Mouse (Mus musculus): ENCODE results near the gene Pld4. TPM values are rescaled to one million over a fixed set of nuclear protein-coding genes. Genes with fewer than 3 reads are reported as not detected.

Pld4 gene
- polyA plus RNA-seq, 2 experiments, result 13.3 to 14.7 TPM

- no peak overlapping the region for H3K9ac ChIP-seq (replicated peaks)
- DNase-seq (ENCODE audit: low read depth in 3 of 3, low spot score in 3 of 3), result no peak
- 67% methylated on average over 7 of the region's 7 CpGs for WGBS (ENCODE audit: insufficient replicate concordance)
- no peak overlapping the region for H3K4me3 ChIP-seq (ENCODE audit: insufficient read depth in 1 of 2, low read depth in 2 of 2, low read length in 2 of 2)
- H3K36me3 ChIP-seq (replicated peaks; ENCODE audit: control insufficient read depth, insufficient read depth, low read depth), result no peaks in the 10 kb centered on the region
- H3K4me1 ChIP-seq (replicated peaks; ENCODE audit: control insufficient read depth in 2 of 2, insufficient read depth in 2 of 2, low read length in 1 of 2), result no peaks in the 10 kb centered on the region
- TF ChIP-seq EP300 (IDR thresholded peaks at IDR 0.05; ENCODE audit: low read depth), result no peak
- TF ChIP-seq CTCF (IDR thresholded peaks at IDR 0.05; ENCODE audit: low read depth), result no peak
- H3K27ac ChIP-seq, result no peak overlapping the region
- no peak overlapping the region for H3K4me2 ChIP-seq (ENCODE audit: low read depth)
- no peaks in the 10 kb centered on the region for H3K27me3 ChIP-seq (ENCODE audit: control insufficient read depth, insufficient read depth, low read length)
- H3K9me3 ChIP-seq (ENCODE audit: control insufficient read depth, low read length), result no peaks in the 10 kb centered on the region
- no peak for ATAC-seq (ENCODE audit: insufficient read depth)
Observed at GRCm38 (mm10) chr12:112766586-112766985, 6.1 kb downstream of the Pld4 start.

DNA sequence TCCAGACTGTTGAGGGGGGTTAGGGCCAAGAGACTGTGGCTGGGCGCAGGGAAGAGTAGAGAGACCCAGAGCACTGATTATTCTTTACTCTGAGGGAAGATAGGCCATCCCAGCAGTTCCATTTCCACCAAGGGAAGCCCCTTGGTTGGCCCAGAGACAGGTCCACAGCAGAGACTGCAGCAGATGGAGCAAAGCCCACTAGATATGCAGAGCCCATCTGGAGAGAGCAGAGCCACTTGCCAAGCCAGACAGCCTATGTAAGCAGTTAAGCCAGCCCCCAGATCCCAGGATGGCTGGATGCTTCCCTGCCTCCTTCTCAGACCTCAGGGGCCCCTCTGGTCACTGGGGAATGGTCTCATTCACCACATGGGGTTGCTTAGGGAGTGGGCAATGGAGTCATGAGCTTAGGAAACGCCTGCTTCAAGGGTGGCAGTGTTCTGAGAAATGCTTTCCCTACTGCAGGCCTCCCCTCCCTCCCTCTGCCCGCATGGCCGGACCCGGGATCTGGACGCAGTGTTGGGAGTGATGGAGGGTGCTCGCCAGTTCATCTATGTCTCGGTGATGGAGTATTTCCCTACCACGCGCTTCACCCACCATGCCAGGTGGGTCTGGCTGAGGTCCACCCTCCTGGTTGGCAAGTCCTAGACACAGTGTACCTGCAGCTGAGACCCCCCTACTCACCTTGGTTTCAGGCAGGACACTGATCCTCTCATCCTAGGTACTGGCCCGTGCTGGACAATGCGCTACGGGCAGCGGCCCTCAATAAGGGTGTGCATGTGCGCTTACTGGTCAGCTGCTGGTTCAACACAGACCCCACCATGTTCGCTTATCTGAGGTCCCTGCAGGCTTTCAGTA is 6.8 kb downstream of the Pld4 start:
- Histone ChIP-seq H3K27ac (no peak overlapping the region), H3K27me3 (ENCODE audit: control insufficient read depth, insufficient read depth, low read length) (no peaks in the 10 kb centered on the region), H3K36me3 (replicated peaks; ENCODE audit: control insufficient read depth, insufficient read depth, low read depth) (no peaks in the 10 kb centered on the region), H3K4me1 (replicated peaks; ENCODE audit: control insufficient read depth in 2 of 2, insufficient read depth in 2 of 2, low read length in 1 of 2) (no peaks in the 10 kb centered on the region), H3K9me3 (ENCODE audit: control insufficient read depth, low read length) (no peaks in the 10 kb centered on the region), H3K4me3 (ENCODE audit: insufficient read depth in 1 of 2, low read depth in 2 of 2, low read length in 2 of 2) (no peak overlapping the region), H3K4me2 (ENCODE audit: low read depth) (no peak overlapping the region), H3K9ac (replicated peaks) (no peak overlapping the region)
- DNase-seq (ENCODE audit: low read depth in 3 of 3, low spot score in 3 of 3) (no peak), ATAC-seq (ENCODE audit: insufficient read depth) (no peak)
- TF ChIP-seq EP300 (IDR thresholded peaks at IDR 0.05; ENCODE audit: low read depth) (no peak), CTCF (IDR thresholded peaks at IDR 0.05; ENCODE audit: low read depth) (no peak)
- WGBS (ENCODE audit: insufficient replicate concordance), result 78% methylated on average over 16 of the region's 16 CpGs

DNA sequence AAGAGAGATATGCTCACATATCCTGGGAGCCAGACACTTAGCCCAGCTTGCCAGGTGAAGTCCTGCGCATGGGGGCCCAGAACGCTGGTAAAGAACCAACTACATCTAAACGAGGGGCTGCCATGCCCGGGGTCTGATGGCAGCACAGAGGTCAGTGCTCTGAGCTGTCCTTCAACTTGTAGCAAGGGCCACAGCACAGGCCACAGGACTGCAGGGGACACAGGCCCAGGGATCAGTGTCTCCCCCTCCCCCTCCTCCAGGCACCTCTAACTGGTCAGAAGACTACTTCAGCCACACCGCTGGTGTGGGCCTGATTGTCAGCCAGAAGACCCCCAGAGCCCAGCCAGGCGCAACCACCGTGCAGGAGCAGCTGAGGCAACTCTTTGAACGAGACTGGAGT is 7.7 kb downstream of the Pld4 start:
- Histone ChIP-seq H3K27ac (no peak overlapping the region), H3K4me1 (replicated peaks; ENCODE audit: control insufficient read depth in 2 of 2, insufficient read depth in 2 of 2, low read length in 1 of 2) (no peaks in the 10 kb centered on the region), H3K27me3 (ENCODE audit: control insufficient read depth, insufficient read depth, low read length) (no peaks in the 10 kb centered on the region), H3K36me3 (replicated peaks; ENCODE audit: control insufficient read depth, insufficient read depth, low read depth) (no peaks in the 10 kb centered on the region), H3K9me3 (ENCODE audit: control insufficient read depth, low read length) (no peaks in the 10 kb centered on the region), H3K4me2 (ENCODE audit: low read depth) (no peak overlapping the region), H3K4me3 (ENCODE audit: insufficient read depth in 1 of 2, low read depth in 2 of 2, low read length in 2 of 2) (no peak overlapping the region), H3K9ac (replicated peaks) (no peak overlapping the region)
- no peak for TF ChIP-seq CTCF (IDR thresholded peaks at IDR 0.05; ENCODE audit: low read depth)
- TF ChIP-seq EP300 (IDR thresholded peaks at IDR 0.05; ENCODE audit: low read depth), result no peak
- WGBS (ENCODE audit: insufficient replicate concordance), result 62% methylated on average over 8 of the region's 8 CpGs
- DNase-seq (ENCODE audit: low read depth in 3 of 3, low spot score in 3 of 3) (no peak), ATAC-seq (ENCODE audit: insufficient read depth) (no peak)

- no peak overlapping the region for H3K4me2 ChIP-seq (ENCODE audit: low read depth)
- DNase-seq (ENCODE audit: low read depth in 3 of 3, low spot score in 3 of 3) (peak in 2 of 3 experiments; percentile 12 to 15), ATAC-seq (ENCODE audit: insufficient read depth) (no peak)
- TF ChIP-seq CTCF (IDR thresholded peaks at IDR 0.05; ENCODE audit: low read depth) (no peak), EP300 (IDR thresholded peaks at IDR 0.05; ENCODE audit: low read depth) (no peak)
- H3K36me3 ChIP-seq (replicated peaks; ENCODE audit: control insufficient read depth, insufficient read depth, low read depth), result no peaks in the 10 kb centered on the region
- no peak overlapping the region for H3K4me3 ChIP-seq (ENCODE audit: insufficient read depth in 1 of 2, low read depth in 2 of 2, low read length in 2 of 2)
- H3K27ac ChIP-seq, result no peak overlapping the region
- no peaks in the 10 kb centered on the region for H3K4me1 ChIP-seq (replicated peaks; ENCODE audit: control insufficient read depth in 2 of 2, insufficient read depth in 2 of 2, low read length in 1 of 2)
- no peak overlapping the region for H3K9ac ChIP-seq (replicated peaks)
- H3K9me3 ChIP-seq (ENCODE audit: control insufficient read depth, low read length), result no peaks in the 10 kb centered on the region
- H3K27me3 ChIP-seq (ENCODE audit: control insufficient read depth, insufficient read depth, low read length), result no peaks in the 10 kb centered on the region
- WGBS (ENCODE audit: insufficient replicate concordance), result 41% methylated on average over 6 of the region's 6 CpGs
Observed at GRCm38 (mm10) chr12:112769031-112769430, 8.6 kb downstream of the Pld4 start.

- no peak for ATAC-seq (ENCODE audit: insufficient read depth)
- WGBS (ENCODE audit: insufficient replicate concordance), result 59% methylated on average over 2 of the region's 2 CpGs
Observed at GRCm38 (mm10) chr12:112769751-112770150, 9.3 kb downstream of the Pld4 start.

More at GRCm38 (mm10) chr12:112769751-112770150, 9.3 kb downstream of the Pld4 start:
- H3K27me3 ChIP-seq (ENCODE audit: control insufficient read depth, insufficient read depth, low read length), result no peaks in the 10 kb centered on the region
- TF ChIP-seq EP300 (IDR thresholded peaks at IDR 0.05; ENCODE audit: low read depth) (no peak), CTCF (IDR thresholded peaks at IDR 0.05; ENCODE audit: low read depth) (no peak)
- no peak overlapping the region for H3K27ac ChIP-seq
- no peak overlapping the region for H3K9ac ChIP-seq (replicated peaks)
- H3K4me1 ChIP-seq (replicated peaks; ENCODE audit: control insufficient read depth in 2 of 2, insufficient read depth in 2 of 2, low read length in 1 of 2), result no peaks in the 10 kb centered on the region
- no peak overlapping the region for H3K4me2 ChIP-seq (ENCODE audit: low read depth)
- no peaks in the 10 kb centered on the region for H3K36me3 ChIP-seq (replicated peaks; ENCODE audit: control insufficient read depth, insufficient read depth, low read depth)
- no peaks in the 10 kb centered on the region for H3K9me3 ChIP-seq (ENCODE audit: control insufficient read depth, low read length)
- H3K4me3 ChIP-seq (ENCODE audit: insufficient read depth in 1 of 2, low read depth in 2 of 2, low read length in 2 of 2), result no peak overlapping the region
- DNase-seq (ENCODE audit: low read depth in 3 of 3, low spot score in 3 of 3), result no peak
